Mouse (Mus musculus) B cell, adult 67 days (primary cell): ENCODE results near the gene Pde6g. TPM values are rescaled to one million over a fixed set of nuclear protein-coding genes. Genes with fewer than 3 reads are reported as not detected.

Experiments
- total RNA-seq, 2 experiments: library from RNA; stranded (reverse); gene quantifications; 4 replicates each; pipeline ENCODE4 v1.2.4; 2023

Pde6g gene
- total RNA-seq: under 1 TPM in 1 of 2 experiments, not detected in 1; 0.32 TPM

GRCm38 (mm10) chr11:120453306-120453705 lies at the start of gene Pde6g:
Gene Pde6g (minus strand): TSS chr11:120453500.

GRCm38 (mm10) chr11:120491317-120492023 lies 38.2 kb upstream of the Pde6g start, which contains the start of gene Slc25a10:
Gene Slc25a10 (plus strand): TSS chr11:120491840.

GRCm38 (mm10) chr11:120484265-120484981 lies 31.1 kb upstream of the Pde6g start, which contains the start of gene Mrpl12:
Gene Mrpl12 (plus strand): TSS chr11:120484613.

GRCm38 (mm10) chr11:120467051-120467735 lies 13.9 kb upstream of the Pde6g start, which contains the start of gene Arl16:
Gene Arl16 (minus strand): TSS chr11:120467607.

GRCm38 (mm10) chr11:120457772-120458751 lies 4.8 kb upstream of the Pde6g start, which contains the start of the genes Oxld1 and Ccdc137:
Gene Oxld1 (minus strand): TSS chr11:120458068.
Gene Ccdc137 (plus strand): TSS chr11:120458115.

GRCm38 (mm10) chr11:120442344-120442743 lies 11.0 kb downstream of the Pde6g start, which contains the start of gene Tspan10:
Gene Tspan10 (plus strand): TSS chr11:120442644.

GRCm38 (mm10) chr11:120437152-120437856 lies 16.0 kb downstream of the Pde6g start, which contains the start of gene Nploc4:
Gene Nploc4 (minus strand): TSS chr11:120437708.

Other genes with a start within 250 kb of the Pde6g start
- gene Bahcc1, start 220.6 kb downstream of the Pde6g start, total RNA-seq: under 1 TPM in 1 of 2 experiments, not detected in 1; 0.12 TPM
- 1,000 to 10,000 TPM; 1,199 to 1,232 TPM for gene Actg1, start 105.0 kb downstream of the Pde6g start, total RNA-seq
- not detected for gene Fscn2, start 92.0 kb downstream of the Pde6g start, total RNA-seq
- gene Faap100, start 74.7 kb downstream of the Pde6g start, total RNA-seq: 10 to 100 TPM; 23.1 to 23.6 TPM
- gene Nploc4, start 15.8 kb downstream of the Pde6g start, total RNA-seq: 10 to 100 TPM; 57.3 to 70.4 TPM
- 10 to 100 TPM in 1 of 2 experiments, not detected in 1; 50.9 TPM for gene Tspan10, start 10.9 kb downstream of the Pde6g start, total RNA-seq
- 1 to 10 TPM; 5.4 to 9.3 TPM for gene Oxld1, start 4.6 kb upstream of the Pde6g start, total RNA-seq
- gene Ccdc137, start 4.6 kb upstream of the Pde6g start, total RNA-seq: 10 to 100 TPM; 37.4 to 41.2 TPM
- gene Arl16, start 14.1 kb upstream of the Pde6g start, total RNA-seq: 10 to 100 TPM; 13.0 to 15.9 TPM
- 10 to 100 TPM; 38.9 to 39.5 TPM for gene Mrpl12, start 31.1 kb upstream of the Pde6g start, total RNA-seq
- gene Slc25a10, start 38.3 kb upstream of the Pde6g start, total RNA-seq: 10 to 100 TPM; 14.7 to 15.0 TPM
- gene Gcgr, start 77.2 kb upstream of the Pde6g start, total RNA-seq: not detected
- 10 to 100 TPM; 40.5 to 43.6 TPM for gene Mcrip1, start 96.2 kb upstream of the Pde6g start, total RNA-seq
- not detected for gene Ppp1r27, start 97.6 kb upstream of the Pde6g start, total RNA-seq
- gene P4hb, start 119.8 kb upstream of the Pde6g start, total RNA-seq: 100 to 1,000 TPM; 141 to 149 TPM
- gene Arhgdia, start 128.1 kb upstream of the Pde6g start, total RNA-seq: 100 to 1,000 TPM; 520 to 527 TPM
- gene Alyref, start 144.9 kb upstream of the Pde6g start, total RNA-seq: 100 to 1,000 TPM; 130 to 143 TPM
- 10 to 100 TPM; 50.0 to 53.1 TPM for gene Anapc11, start 144.9 kb upstream of the Pde6g start, total RNA-seq
- 1 to 10 TPM; 1.6 to 2.4 TPM for gene Npb, start 155.0 kb upstream of the Pde6g start, total RNA-seq
- 100 to 1,000 TPM; 107 to 119 TPM for gene Pcyt2, start 164.4 kb upstream of the Pde6g start, total RNA-seq
- 100 to 1,000 TPM; 124 to 136 TPM for gene Sirt7, start 171.7 kb upstream of the Pde6g start, total RNA-seq
- 10 to 100 TPM; 48.0 to 54.0 TPM for gene Mafg, start 180.1 kb upstream of the Pde6g start, total RNA-seq
- under 1 TPM in 1 of 2 experiments, not detected in 1; 0.81 TPM for gene Pycr1, start 190.3 kb upstream of the Pde6g start, total RNA-seq
- 1 to 10 TPM in 1 of 2 experiments, not detected in 1; 1.4 TPM for gene Myadml2, start 194.7 kb upstream of the Pde6g start, total RNA-seq
- not detected for gene Notum, start 207.7 kb upstream of the Pde6g start, total RNA-seq
- 100 to 1,000 TPM in 1 of 2 experiments, 10 to 100 TPM in 1; 97.4 to 100 TPM for gene Aspscr1, start 219.5 kb upstream of the Pde6g start, total RNA-seq